Mouse (Mus musculus): Measurements from ENCODE around the gene Arid5b.
"Not testable (repeated sequence)": the region's sequence is repeated elsewhere in the genome, so short reads cannot be mapped to it uniquely, and the experiment has no call there.

Gene Arid5b

GRCm38 (mm10) chr10:68110182-68110581, 168.4 kb downstream of the Arid5b start:
- no peak for DNase-seq (ENCODE audit: low read depth)

GRCm38 (mm10) chr10:68109651-68110050, 168.9 kb downstream of the Arid5b start:
- DNase-seq (ENCODE audit: low read depth), result no peak

- no peak for DNase-seq (ENCODE audit: low read depth)
These were observed 170.8 kb downstream of the Arid5b start for GRCm38 (mm10) chr10:68107716-68108115.

GRCm38 (mm10) chr10:68106351-68106950, 172.1 kb downstream of the Arid5b start:
- DNase-seq (ENCODE audit: low read depth), result no peak

GRCm38 (mm10) chr10:68104881-68105781, 173.4 kb downstream of the Arid5b start:
- peak; percentile 78 for DNase-seq (ENCODE audit: low read depth)

- no peak for DNase-seq (ENCODE audit: low read depth)
These were observed 174.1 kb downstream of the Arid5b start for GRCm38 (mm10) chr10:68104481-68104880.

GRCm38 (mm10) chr10:68103988-68104387, 174.6 kb downstream of the Arid5b start:
- no peak for DNase-seq (ENCODE audit: low read depth)

GRCm38 (mm10) chr10:68103078-68103855, 175.3 kb downstream of the Arid5b start:
- DNase-seq (ENCODE audit: low read depth), result no peak

- DNase-seq (ENCODE audit: low read depth), result no peak
These were observed 176.0 kb downstream of the Arid5b start for GRCm38 (mm10) chr10:68102566-68102965.

GRCm38 (mm10) chr10:68101251-68101650, 177.3 kb downstream of the Arid5b start:
- DNase-seq (ENCODE audit: low read depth), result no peak

GRCm38 (mm10) chr10:68100506-68100905, 178.0 kb downstream of the Arid5b start:
- DNase-seq (ENCODE audit: low read depth), result no peak

- not testable (repeated sequence) for DNase-seq (ENCODE audit: low read depth)
These were observed 178.7 kb downstream of the Arid5b start for GRCm38 (mm10) chr10:68099801-68100200.

- DNase-seq (ENCODE audit: low read depth), result peak; percentile 17
These were observed 180.5 kb downstream of the Arid5b start for GRCm38 (mm10) chr10:68097821-68098675.

GRCm38 (mm10) chr10:68096395-68096794, 182.1 kb downstream of the Arid5b start:
- DNase-seq (ENCODE audit: low read depth), result no peak

- no peak for DNase-seq (ENCODE audit: low read depth)
These were observed 183.4 kb downstream of the Arid5b start for GRCm38 (mm10) chr10:68095136-68095535.

GRCm38 (mm10) chr10:68093496-68093895, 185.0 kb downstream of the Arid5b start:
- DNase-seq (ENCODE audit: low read depth), result no peak

GRCm38 (mm10) chr10:68091840-68092239, 186.7 kb downstream of the Arid5b start:
- DNase-seq (ENCODE audit: low read depth), result peak; percentile 60

- DNase-seq (ENCODE audit: low read depth), result no peak
These were observed 187.5 kb downstream of the Arid5b start for GRCm38 (mm10) chr10:68091011-68091410.

- peak; percentile 59 for DNase-seq (ENCODE audit: low read depth)
These were observed 188.0 kb downstream of the Arid5b start for GRCm38 (mm10) chr10:68090544-68090943.

GRCm38 (mm10) chr10:68090197-68090535, 188.4 kb downstream of the Arid5b start:
- DNase-seq (ENCODE audit: low read depth), result peak; percentile 72

GRCm38 (mm10) chr10:68089435-68090196, 188.9 kb downstream of the Arid5b start:
- DNase-seq (ENCODE audit: low read depth), result peak; percentile 69
